Mouse (Mus musculus) naive thymus-derived CD4-positive, alpha-beta T cell, adult 2 months (primary cell): Measurements from ENCODE around the gene Mllt3.
A peak's percentile ranks its signal among the peaks of the same experiment; 100 is the strongest.

Source experiments
- DNase-seq: peaks from one replicate; pipeline ENCODE4 v3.0.0-alpha.2; 2011; ENCODE audit warnings: low read depth

Gene Mllt3

GRCm38 (mm10) chr4:87823623-87824022 lies 209.5 kb downstream of the Mllt3 start:
- DNase-seq = no peak

GRCm38 (mm10) chr4:87823191-87823590 lies 210.0 kb downstream of the Mllt3 start:
- DNase-seq = no peak

GRCm38 (mm10) chr4:87820911-87821310 lies 212.3 kb downstream of the Mllt3 start:
- no peak for DNase-seq

- no peak for DNase-seq
Observed at GRCm38 (mm10) chr4:87819182-87819581, 214.0 kb downstream of the Mllt3 start.

- no peak for DNase-seq
Observed at GRCm38 (mm10) chr4:87818276-87818675, 214.9 kb downstream of the Mllt3 start.

- DNase-seq = no peak
Observed at GRCm38 (mm10) chr4:87815465-87816108, 217.6 kb downstream of the Mllt3 start.

- no peak for DNase-seq
Observed at GRCm38 (mm10) chr4:87811899-87812298, 221.3 kb downstream of the Mllt3 start.

GRCm38 (mm10) chr4:87806196-87806987 lies 226.8 kb downstream of the Mllt3 start:
- no peak for DNase-seq

- no peak for DNase-seq
Observed at GRCm38 (mm10) chr4:87804576-87804975, 228.6 kb downstream of the Mllt3 start.

GRCm38 (mm10) chr4:87803313-87803712 lies 229.9 kb downstream of the Mllt3 start:
- DNase-seq = no peak

GRCm38 (mm10) chr4:87802140-87802539 lies 231.0 kb downstream of the Mllt3 start:
- DNase-seq = no peak

- DNase-seq = no peak
Observed at GRCm38 (mm10) chr4:87801332-87801731, 231.8 kb downstream of the Mllt3 start.

- DNase-seq = no peak
Observed at GRCm38 (mm10) chr4:87800276-87800675, 232.9 kb downstream of the Mllt3 start.

GRCm38 (mm10) chr4:87799418-87799817 lies 233.7 kb downstream of the Mllt3 start:
- no peak for DNase-seq

GRCm38 (mm10) chr4:87795261-87795660 lies 237.9 kb downstream of the Mllt3 start:
- no peak for DNase-seq

- no peak for DNase-seq
Observed at GRCm38 (mm10) chr4:87794216-87794615, 238.9 kb downstream of the Mllt3 start.

- no peak for DNase-seq
Observed at GRCm38 (mm10) chr4:87792511-87792910, 240.7 kb downstream of the Mllt3 start.

- DNase-seq = no peak
Observed at GRCm38 (mm10) chr4:87789446-87789845, 243.7 kb downstream of the Mllt3 start.

- peak; percentile 65 for DNase-seq
Observed at GRCm38 (mm10) chr4:87788691-87789090, 244.5 kb downstream of the Mllt3 start.

- DNase-seq = no peak
Observed at GRCm38 (mm10) chr4:87785132-87786074, 247.8 kb downstream of the Mllt3 start.

GRCm38 (mm10) chr4:87783809-87784208 lies 249.4 kb downstream of the Mllt3 start:
- DNase-seq = no peak

GRCm38 (mm10) chr4:87781971-87782370 lies 251.2 kb downstream of the Mllt3 start:
- no peak for DNase-seq
